Mouse (Mus musculus): Measurements from ENCODE around the gene Hnf1a. TPM values are rescaled to one million over a fixed set of nuclear protein-coding genes. Genes with fewer than 3 reads are reported as not detected.

Gene Hnf1a
- total and polyA plus RNA-seq, 2 experiments from 2014 or later, result 0.05 TPM; not detected in 1

GRCm38 (mm10) chr5:114980122-114980748, 9.3 kb upstream of the Hnf1a start:
- DNase-seq (ENCODE audit: low spot score) (no peak), ATAC-seq (no peak)
- H3K9me3 ChIP-seq (ENCODE audit: low read length), result no peaks in the 10 kb centered on the region
- WGBS, result 28% methylated on average over 16 of the region's 16 CpGs
- H3K27me3 ChIP-seq (ENCODE audit: insufficient read depth, low read length), result no peaks in the 10 kb centered on the region
- peak overlapping the region; percentile 76 for H3K4me2 ChIP-seq (ENCODE audit: low read depth, low read length)
- H3K4me1 ChIP-seq (ENCODE audit: insufficient read depth, low read length), result no peaks in the 10 kb centered on the region
- no peak overlapping the region for H3K27ac ChIP-seq
- H3K36me3 ChIP-seq (ENCODE audit: insufficient read depth, low read length), result no peaks in the 10 kb centered on the region
- H3K4me3 ChIP-seq (ENCODE audit: low read length), result peak overlapping the region; percentile 30
- no peak for TF ChIP-seq CTCF (IDR thresholded peaks at IDR 0.05; ENCODE audit: low read depth)
- H3K9ac ChIP-seq (replicated peaks; ENCODE audit: low read length), result no peak overlapping the region

GRCm38 (mm10) chr5:114979250-114980121, 8.6 kb upstream of the Hnf1a start:
- no peaks in the 10 kb centered on the region for H3K9me3 ChIP-seq (ENCODE audit: low read length)
- no peaks in the 10 kb centered on the region for H3K27me3 ChIP-seq (ENCODE audit: insufficient read depth, low read length)
- peak; percentile 97 for TF ChIP-seq CTCF (IDR thresholded peaks at IDR 0.05; ENCODE audit: low read depth)
- peak overlapping the region; percentile 30 for H3K4me3 ChIP-seq (ENCODE audit: low read length)
- H3K4me1 ChIP-seq (ENCODE audit: insufficient read depth, low read length), result no peaks in the 10 kb centered on the region
- H3K9ac ChIP-seq (replicated peaks; ENCODE audit: low read length), result no peak overlapping the region
- WGBS, result 6% methylated on average over 32 of the region's 32 CpGs
- ATAC-seq (peak; percentile 80), DNase-seq (ENCODE audit: low spot score) (peak; percentile 84)
- H3K27ac ChIP-seq, result no peak overlapping the region
- peak overlapping the region; percentile 76 for H3K4me2 ChIP-seq (ENCODE audit: low read depth, low read length)
- no peaks in the 10 kb centered on the region for H3K36me3 ChIP-seq (ENCODE audit: insufficient read depth, low read length)

- Histone ChIP-seq H3K4me3 (ENCODE audit: low read length) (peak overlapping the region; percentile 30; the same call in 1 of the 2 replicates), H3K4me2 (ENCODE audit: low read depth, low read length) (peak overlapping the region; percentile 76), H3K9me3 (ENCODE audit: low read length) (no peaks in the 10 kb centered on the region), H3K4me1 (ENCODE audit: insufficient read depth, low read length) (no peaks in the 10 kb centered on the region), H3K9ac (replicated peaks; ENCODE audit: low read length) (no peak overlapping the region), H3K27me3 (ENCODE audit: insufficient read depth, low read length) (no peaks in the 10 kb centered on the region), H3K27ac (no peak overlapping the region), H3K36me3 (ENCODE audit: insufficient read depth, low read length) (no peaks in the 10 kb centered on the region)
- ATAC-seq, result peak; percentile 69; the same call in 1 of the 2 replicates
- TF ChIP-seq CTCF (IDR thresholded peaks at IDR 0.05; ENCODE audit: low read depth), result no peak
- 3% methylated on average over 6 of the region's 6 CpGs for WGBS
- DNase-seq (ENCODE audit: low spot score), result peak; percentile 74
These were observed 8.0 kb upstream of the Hnf1a start for GRCm38 (mm10) chr5:114978888-114979249.

GRCm38 (mm10) chr5:114978473-114978872, 7.6 kb upstream of the Hnf1a start:
- DNase-seq (ENCODE audit: low spot score) (peak; percentile 17), ATAC-seq (no peak)
- no peaks in the 10 kb centered on the region for H3K36me3 ChIP-seq (ENCODE audit: insufficient read depth, low read length)
- 54% methylated on average over 11 of the region's 11 CpGs for WGBS
- no peaks in the 10 kb centered on the region for H3K9me3 ChIP-seq (ENCODE audit: low read length)
- H3K4me1 ChIP-seq (ENCODE audit: insufficient read depth, low read length), result no peaks in the 10 kb centered on the region
- H3K4me2 ChIP-seq (ENCODE audit: low read depth, low read length), result no peak overlapping the region
- H3K27me3 ChIP-seq (ENCODE audit: insufficient read depth, low read length), result no peaks in the 10 kb centered on the region
- no peak overlapping the region for H3K27ac ChIP-seq
- H3K4me3 ChIP-seq (ENCODE audit: low read length), result no peak overlapping the region
- no peak overlapping the region for H3K9ac ChIP-seq (replicated peaks; ENCODE audit: low read length)
- TF ChIP-seq CTCF (IDR thresholded peaks at IDR 0.05; ENCODE audit: low read depth), result no peak

GRCm38 (mm10) chr5:114976935-114977334, 6.0 kb upstream of the Hnf1a start:
- no peak for TF ChIP-seq CTCF (IDR thresholded peaks at IDR 0.05; ENCODE audit: low read depth)
- Histone ChIP-seq H3K27ac (no peak overlapping the region), H3K4me3 (ENCODE audit: low read length) (no peak overlapping the region), H3K9me3 (ENCODE audit: low read length) (no peaks in the 10 kb centered on the region), H3K4me2 (ENCODE audit: low read depth, low read length) (no peak overlapping the region), H3K4me1 (ENCODE audit: insufficient read depth, low read length) (no peaks in the 10 kb centered on the region), H3K9ac (replicated peaks; ENCODE audit: low read length) (no peak overlapping the region), H3K27me3 (ENCODE audit: insufficient read depth, low read length) (no peaks in the 10 kb centered on the region), H3K36me3 (ENCODE audit: insufficient read depth, low read length) (no peaks in the 10 kb centered on the region)
- no peak for DNase-seq (ENCODE audit: low spot score)
- ATAC-seq, result no peak

GRCm38 (mm10) chr5:114973131-114973530, 2.2 kb upstream of the Hnf1a start:
- no peak for ATAC-seq

GRCm38 (mm10) chr5:114972201-114972600, 1.3 kb upstream of the Hnf1a start:
- Histone ChIP-seq H3K36me3 (ENCODE audit: insufficient read depth, low read length) (no peaks in the 10 kb centered on the region), H3K4me2 (ENCODE audit: low read depth, low read length) (no peak overlapping the region), H3K4me3 (ENCODE audit: low read length) (no peak overlapping the region), H3K9me3 (ENCODE audit: low read length) (no peaks in the 10 kb centered on the region), H3K27ac (no peak overlapping the region), H3K9ac (replicated peaks; ENCODE audit: low read length) (no peak overlapping the region), H3K4me1 (ENCODE audit: insufficient read depth, low read length) (no peaks in the 10 kb centered on the region), H3K27me3 (ENCODE audit: insufficient read depth, low read length) (no peaks in the 10 kb centered on the region)
- DNase-seq (ENCODE audit: low spot score) (no peak), ATAC-seq (no peak)
- no peak for TF ChIP-seq CTCF (IDR thresholded peaks at IDR 0.05; ENCODE audit: low read depth)
- WGBS, result 81% methylated on average over 9 of the region's 9 CpGs

More at GRCm38 (mm10) chr5:114973131-114973530, 2.2 kb upstream of the Hnf1a start:
- H3K27me3 ChIP-seq (ENCODE audit: insufficient read depth, low read length), result no peaks in the 10 kb centered on the region
- H3K4me3 ChIP-seq (ENCODE audit: low read length), result no peak overlapping the region
- TF ChIP-seq CTCF (IDR thresholded peaks at IDR 0.05; ENCODE audit: low read depth), result no peak
- no peak overlapping the region for H3K27ac ChIP-seq
- no peaks in the 10 kb centered on the region for H3K9me3 ChIP-seq (ENCODE audit: low read length)
- no peak overlapping the region for H3K4me2 ChIP-seq (ENCODE audit: low read depth, low read length)
- H3K9ac ChIP-seq (replicated peaks; ENCODE audit: low read length), result no peak overlapping the region
- H3K36me3 ChIP-seq (ENCODE audit: insufficient read depth, low read length), result no peaks in the 10 kb centered on the region
- no peak for DNase-seq (ENCODE audit: low spot score)
- WGBS, result 84% methylated on average over 8 of the region's 8 CpGs
- no peaks in the 10 kb centered on the region for H3K4me1 ChIP-seq (ENCODE audit: insufficient read depth, low read length)

Measured in hindbrain, postnatal 0 days (tissue).